Comparison of ENCODE assay signal across 40 mouse cellular contexts in the genomic region with DNA sequence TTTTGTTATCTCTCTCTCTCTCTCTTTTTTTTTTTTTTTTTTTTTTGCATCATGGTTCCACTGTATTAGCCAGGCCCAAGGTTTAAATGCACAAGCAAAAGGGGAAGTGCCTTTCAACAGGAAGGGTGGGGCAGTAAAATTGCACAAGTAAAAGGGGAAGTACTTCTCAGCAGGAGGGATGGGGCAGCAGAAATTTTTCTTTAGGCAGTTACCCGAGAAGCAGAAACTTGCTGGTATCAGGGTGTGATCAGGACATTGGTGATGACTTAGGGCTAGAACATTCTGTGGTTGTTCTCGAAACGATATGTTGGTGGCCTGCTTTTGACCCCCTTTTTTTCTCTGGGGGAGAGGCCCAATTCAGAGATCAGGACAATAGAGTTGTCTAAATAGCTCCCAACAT. TPM values are rescaled to one million over a fixed set of nuclear protein-coding genes. Genes with fewer than 3 reads are reported as not detected.
"Had no signal": no experiment of that assay in that cellular context is flagged by ENCODE, and none has a peak within 500 bp of the region (broad histone marks: within the 10 kb centered on the region; RNA-seq: fewer than 3 reads in every experiment).

No protein-coding gene starts in this region.

RNA-seq across cellular contexts. Expression of a gene that starts 21.8 kb away (rescaled TPM):
- total RNA-seq: left cerebral cortex, postnatal 10 days; left cerebral cortex, postnatal 14 days; left cerebral cortex, postnatal 25 days; left cerebral cortex, postnatal 36 days; left cerebral cortex, postnatal 4 days; liver, adult 2 months; megakaryocyte progenitor cell, adult 5-6 weeks; megakaryocyte, adult 5-6 weeks; megakaryocyte-erythroid progenitor cell, adult 5-6 weeks; midbrain, postnatal 0 days; monocyte, adult 5-6 weeks had no signal
- polyA plus RNA-seq: limb, embryonic 10.5 days; limb, embryonic 11.5 days; limb, embryonic 12.5 days; limb, embryonic 13.5 days; limb, embryonic 14.5 days; limb, embryonic 15.5 days; liver, adult 2 months; liver, embryonic 11.5 days; liver, embryonic 12.5 days; liver, embryonic 13.5 days; liver, embryonic 14.5 days; liver, embryonic 15.5 days; liver, embryonic 16.5 days; liver, postnatal 0 days; lung, adult 2 months; lung, embryonic 14.5 days; lung, embryonic 15.5 days; lung, embryonic 16.5 days; lung, postnatal 0 days; macrophage; midbrain, embryonic 10.5 days; midbrain, embryonic 11.5 days; midbrain, embryonic 12.5 days; midbrain, embryonic 13.5 days; midbrain, embryonic 14.5 days; midbrain, embryonic 15.5 days; midbrain, embryonic 16.5 days; midbrain, postnatal 0 days; myocyte; neural tube, embryonic 11.5 days; neural tube, embryonic 12.5 days had no signal
